Mouse (Mus musculus) midbrain, embryonic 11.5 days (tissue): ENCODE measurements at regions not wholly inside any gene's neighbourhood (a gene's known extent, or its start where the extent isn't known, plus 50 kb on each side); places are given as distances from the start of the nearest gene placed in this dataset.

Experiments used
- ATAC-seq: fragments of 200-750 bp; cut with Nextera tagmentation; 2 replicates; pipeline ENCODE4 v1.8.0; 2017; ENCODE audit warnings: moderate TSS enrichment, moderate library complexity; ENCODE audit not compliant: low FRiP score
- DNase-seq: peaks from one replicate; pipeline ENCODE4 v3.0.0; 2015; ENCODE audit warnings: low spot score; ENCODE audit errors: missing footprints
- H3K27ac ChIP-seq: fragments of 300-500 bp; sonication (generic); 2 replicates; pipeline ENCODE4 v1.5.1; 2014; ENCODE audit warnings: low read depth, low read length
- H3K27me3 ChIP-seq: fragments of 300-500 bp; sonication (generic); 2 replicates; pipeline ENCODE4 v1.6.1; 2014; ENCODE audit warnings: mild to moderate bottlenecking, low read length, moderate library complexity, mixed read lengths; ENCODE audit not compliant: control insufficient read depth, insufficient read depth
- H3K36me3 ChIP-seq: fragments of 300-500 bp; sonication (generic); 2 replicates; pipeline ENCODE4 v1.6.1; 2014; ENCODE audit warnings: mild to moderate bottlenecking, low read length, moderate library complexity, mixed read lengths; ENCODE audit not compliant: control insufficient read depth, insufficient read depth
- H3K4me1 ChIP-seq: fragments of 300-500 bp; sonication (generic); 2 replicates; pipeline ENCODE4 v1.6.1; 2014; ENCODE audit warnings: low read length; ENCODE audit not compliant: control insufficient read depth, insufficient read depth
- H3K4me2 ChIP-seq: fragments of 300-500 bp; sonication (generic); 2 replicates; pipeline ENCODE4 v1.6.1; 2014; ENCODE audit warnings: mild to moderate bottlenecking, moderate library complexity
- H3K4me3 ChIP-seq: fragments of 300-500 bp; sonication (generic); 2 replicates; pipeline ENCODE4 v1.5.1; 2014; ENCODE audit warnings: low read depth, low read length
- H3K9ac ChIP-seq: fragments of 300-500 bp; sonication (generic); 2 replicates; pipeline ENCODE4 v1.6.1; 2014; ENCODE audit warnings: low read length
- H3K9me3 ChIP-seq: fragments of 300-500 bp; sonication (generic); 2 replicates; pipeline ENCODE4 v1.6.1; 2016; ENCODE audit warnings: low read length; ENCODE audit not compliant: control insufficient read depth
- WGBS: fragments of 180-500 bp; shearing (Covaris S2); extraction: QIAGEN DNeasy Blood & Tissue Kit; methylation state at CpG from one replicate; pipeline ENCODE4 v1.1.7; 2014; 5-methylcytosine and 5-hydroxymethylcytosine counted together

DNA sequence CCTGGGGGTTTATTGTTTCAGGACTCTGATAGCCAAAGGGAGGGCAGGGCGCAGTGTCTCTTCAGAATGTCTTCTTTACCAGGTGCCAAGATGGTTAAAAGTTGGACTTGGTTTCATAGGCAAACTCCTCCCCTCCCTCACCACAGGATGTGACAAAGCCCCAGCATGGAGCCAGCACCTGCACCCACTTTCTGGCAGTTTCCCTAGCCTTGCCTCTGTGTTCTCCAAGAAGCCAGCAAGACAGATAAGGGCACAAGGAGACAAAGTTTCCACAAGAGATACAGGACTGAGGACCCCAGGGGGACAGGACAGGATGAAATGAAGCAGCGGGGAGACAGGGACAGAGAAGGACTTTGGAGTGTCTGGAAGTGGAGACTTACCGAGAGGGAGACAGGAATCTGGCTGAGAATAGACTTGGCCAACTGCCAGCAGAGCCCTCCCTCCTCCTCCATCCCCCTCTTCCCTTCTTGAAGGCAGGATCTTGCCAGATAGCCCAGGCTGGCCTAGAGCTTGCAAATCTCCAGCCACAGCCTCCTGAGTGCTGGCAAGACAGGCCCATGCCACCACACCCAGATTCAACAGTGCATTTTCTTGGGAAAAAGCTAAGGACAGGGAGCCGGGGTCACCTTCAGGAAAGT lies 181.5 kb upstream of the Sdk2 start:
- Histone ChIP-seq H3K9me3 (no peaks in the 10 kb centered on the region), H3K4me2 (no peak overlapping the region), H3K27me3 (no peaks in the 10 kb centered on the region), H3K9ac (no peak overlapping the region), H3K36me3 (no peaks in the 10 kb centered on the region), H3K4me1 (no peaks in the 10 kb centered on the region), H3K4me3 (no peak overlapping the region), H3K27ac (no peak overlapping the region)
- DNase-seq, result peak; percentile 19
- WGBS, result 71% methylated on average over 4 of the region's 4 CpGs
- no peak for ATAC-seq

- H3K4me2 ChIP-seq, result no peak overlapping the region
- ATAC-seq, result peak; percentile 74
- no peaks in the 10 kb centered on the region for H3K36me3 ChIP-seq
- peaks cover 5% of the 10 kb centered on the region for H3K4me1 ChIP-seq
- no peak overlapping the region for H3K9ac ChIP-seq
- H3K4me3 ChIP-seq, result no peak overlapping the region
- 43% methylated on average over 8 of the region's 8 CpGs for whole genome bisulfite sequencing
- no peaks in the 10 kb centered on the region for H3K9me3 ChIP-seq
- no peak overlapping the region for H3K27ac ChIP-seq
- no peaks in the 10 kb centered on the region for H3K27me3 ChIP-seq
- DNase-seq, result peak; percentile 77
Measured at GRCm38 (mm10) chr11:114239311-114239803, 172.5 kb upstream of the Sdk2 start.

- ATAC-seq (no peak), DNase-seq (peak; percentile 78)
- Histone ChIP-seq H3K27me3 (no peaks in the 10 kb centered on the region), H3K9ac (no peak overlapping the region), H3K4me2 (no peak overlapping the region), H3K36me3 (no peaks in the 10 kb centered on the region), H3K4me3 (no peak overlapping the region), H3K9me3 (no peaks in the 10 kb centered on the region), H3K27ac (no peak overlapping the region), H3K4me1 (peaks cover 5% of the 10 kb centered on the region)
- 77% methylated on average over 5 of the region's 5 CpGs for WGBS
Measured at GRCm38 (mm10) chr11:114238801-114239200, 172.0 kb upstream of the Sdk2 start.

- 85% methylated on average over 8 of the region's 8 CpGs for WGBS
- Histone ChIP-seq H3K4me3 (no peak overlapping the region), H3K4me2 (no peak overlapping the region), H3K27me3 (no peaks in the 10 kb centered on the region), H3K27ac (no peak overlapping the region), H3K4me1 (peaks cover 5% of the 10 kb centered on the region), H3K36me3 (no peaks in the 10 kb centered on the region), H3K9ac (no peak overlapping the region), H3K9me3 (no peaks in the 10 kb centered on the region)
- ATAC-seq (no peak), DNase-seq (peak; percentile 33)
Measured at GRCm38 (mm10) chr11:114238316-114238715, 171.5 kb upstream of the Sdk2 start.

GRCm38 (mm10) chr11:114234542-114234910 lies 167.7 kb upstream of the Sdk2 start:
- 85% methylated on average over 1 of the region's 1 CpGs for WGBS
- no peak for ATAC-seq
- no peaks in the 10 kb centered on the region for H3K36me3 ChIP-seq
- no peak for DNase-seq
- H3K9me3 ChIP-seq, result no peaks in the 10 kb centered on the region
- H3K4me2 ChIP-seq, result no peak overlapping the region
- no peak overlapping the region for H3K9ac ChIP-seq
- H3K4me1 ChIP-seq, result peaks cover 4% of the 10 kb centered on the region
- H3K27me3 ChIP-seq, result no peaks in the 10 kb centered on the region
- H3K4me3 ChIP-seq, result no peak overlapping the region
- H3K27ac ChIP-seq, result no peak overlapping the region

DNA sequence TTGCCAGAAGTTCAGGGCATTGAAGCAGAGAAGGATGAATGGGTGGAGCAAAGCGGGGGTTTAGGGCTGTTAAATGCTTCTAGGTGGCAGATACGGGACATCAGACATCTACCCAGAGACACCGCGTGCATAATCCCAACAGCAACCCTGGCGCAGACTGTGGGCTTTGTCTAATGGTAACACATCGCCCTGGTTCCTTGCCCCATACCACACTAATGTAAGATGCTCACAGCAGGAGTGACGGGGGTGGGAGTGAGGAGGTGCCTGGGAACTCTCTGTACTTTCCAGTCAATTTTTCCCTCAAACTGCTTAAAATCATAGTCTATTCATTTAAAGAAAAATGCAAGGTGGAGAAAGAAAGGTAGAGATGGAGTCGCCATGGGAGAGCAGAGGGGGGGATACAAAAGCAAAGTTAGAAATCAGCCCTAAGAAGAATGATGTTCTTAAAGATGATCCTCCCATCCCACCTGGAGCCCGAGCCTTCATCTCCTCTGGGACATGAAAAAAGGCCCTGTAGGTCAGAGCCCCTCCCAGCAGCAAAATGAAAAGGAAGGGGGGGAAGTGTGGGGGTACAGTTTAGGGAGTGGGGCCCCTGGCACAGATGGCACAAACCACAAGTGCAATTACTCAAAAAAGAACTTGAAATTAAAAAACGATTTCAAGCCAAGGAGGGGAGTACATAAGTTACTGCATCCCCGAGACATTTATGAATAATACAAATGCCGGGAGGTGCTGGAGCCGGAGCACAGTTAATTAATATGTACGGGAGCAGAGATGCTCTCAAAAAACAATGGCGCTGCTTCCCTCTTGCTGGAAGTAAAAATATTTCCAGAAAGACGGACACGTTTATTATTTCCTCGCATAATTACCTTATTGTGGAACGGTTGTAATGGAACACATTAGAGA lies 167.0 kb upstream of the Sdk2 start:
- ATAC-seq (no peak), DNase-seq (no peak)
- 88% methylated on average over 19 of the region's 19 CpGs for WGBS
- H3K36me3 ChIP-seq, result no peaks in the 10 kb centered on the region
- H3K27me3 ChIP-seq, result no peaks in the 10 kb centered on the region
- no peak overlapping the region for H3K4me3 ChIP-seq
- H3K9ac ChIP-seq, result no peak overlapping the region
- H3K4me1 ChIP-seq, result no peaks in the 10 kb centered on the region
- H3K9me3 ChIP-seq, result no peaks in the 10 kb centered on the region
- H3K4me2 ChIP-seq, result no peak overlapping the region
- H3K27ac ChIP-seq, result no peak overlapping the region

GRCm38 (mm10) chr11:114231841-114232240 lies 165.0 kb upstream of the Sdk2 start:
- H3K27me3 ChIP-seq, result no peaks in the 10 kb centered on the region
- ATAC-seq, result no peak

DNA sequence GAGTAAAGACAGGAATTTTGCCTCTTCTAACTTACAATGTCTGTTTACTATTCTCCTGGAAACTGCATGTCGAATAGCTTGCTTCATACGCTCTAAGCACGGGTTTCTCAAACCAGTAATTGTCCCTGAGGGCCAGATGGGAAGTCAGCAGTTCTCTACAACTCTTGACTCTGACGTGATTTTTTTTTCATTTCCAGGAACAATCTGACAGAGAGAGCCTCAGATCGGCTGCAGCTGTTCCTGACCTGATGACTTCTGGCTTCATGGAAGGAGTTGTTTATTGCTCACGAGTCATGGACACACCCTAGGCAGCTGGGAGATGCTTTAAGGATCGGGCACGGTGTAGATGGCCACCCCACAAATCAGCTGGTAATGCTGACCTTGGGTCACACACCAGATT lies 162.9 kb upstream of the Sdk2 start:
- no peak overlapping the region for H3K4me3 ChIP-seq

More at GRCm38 (mm10) chr11:114231841-114232240, 165.0 kb upstream of the Sdk2 start:
- Histone ChIP-seq H3K4me3 (no peak overlapping the region), H3K4me1 (no peaks in the 10 kb centered on the region), H3K4me2 (no peak overlapping the region), H3K27ac (no peak overlapping the region), H3K9me3 (no peaks in the 10 kb centered on the region), H3K36me3 (no peaks in the 10 kb centered on the region), H3K9ac (no peak overlapping the region)
- 74% methylated on average over 4 of the region's 4 CpGs for WGBS
- DNase-seq, result no peak

GRCm38 (mm10) chr11:114229196-114229595 lies 162.3 kb upstream of the Sdk2 start:
- H3K36me3 ChIP-seq, result no peaks in the 10 kb centered on the region
- H3K27ac ChIP-seq, result no peak overlapping the region
- H3K9me3 ChIP-seq, result no peaks in the 10 kb centered on the region
- DNase-seq (no peak), ATAC-seq (no peak)
- H3K9ac ChIP-seq, result no peak overlapping the region
- no peaks in the 10 kb centered on the region for H3K4me1 ChIP-seq
- H3K27me3 ChIP-seq, result no peaks in the 10 kb centered on the region
- no peak overlapping the region for H3K4me3 ChIP-seq
- 88% methylated on average over 6 of the region's 6 CpGs for WGBS
- H3K4me2 ChIP-seq, result no peak overlapping the region

More for the DNA sequence above, 162.9 kb upstream of the Sdk2 start:
- Histone ChIP-seq H3K9ac (no peak overlapping the region), H3K27me3 (no peaks in the 10 kb centered on the region), H3K9me3 (no peaks in the 10 kb centered on the region), H3K36me3 (no peaks in the 10 kb centered on the region), H3K4me2 (no peak overlapping the region), H3K4me1 (no peaks in the 10 kb centered on the region), H3K27ac (no peak overlapping the region)
- DNase-seq (no peak), ATAC-seq (no peak)
- WGBS, result 81% methylated on average over 8 of the region's 8 CpGs
